Mouse (Mus musculus): ENCODE measurements around the gene Miox.

- TF ChIP-seq POLR2A (IDR thresholded peaks at IDR 0.05; ENCODE audit: control insufficient read depth in 1 of 2, insufficient read depth in 1 of 2, low read depth in 1 of 2, low read length in 2 of 2, poor library complexity in 1 of 2) (no peak), MAX (IDR thresholded peaks at IDR 0.05; ENCODE audit: low read length) (no peak), TAL1 (IDR thresholded peaks at IDR 0.05; ENCODE audit: low read length) (no peak), USF1 (IDR thresholded peaks at IDR 0.05; ENCODE audit: low read depth, low read length) (no peak), POLR2AphosphoS5 (IDR thresholded peaks at IDR 0.05; ENCODE audit: borderline replicate concordance, low read depth, low read length) (no peak), UBTF (IDR thresholded peaks at IDR 0.05; ENCODE audit: borderline replicate concordance, insufficient read depth, low read depth, low read length) (no peak), E2F4 (IDR thresholded peaks at IDR 0.05; ENCODE audit: borderline replicate concordance, low read depth, low read length) (no peak), CTCF (IDR thresholded peaks at IDR 0.05 in 2 of 3, conservative IDR thresholded peaks at IDR 0.05 in 1 of 3; ENCODE audit: control insufficient read depth in 1 of 3, insufficient read depth in 1 of 3, low read depth in 2 of 3, low read length in 3 of 3, poor library complexity in 1 of 3, severe bottlenecking in 1 of 3) (no peak), EP300 (IDR thresholded peaks at IDR 0.05; ENCODE audit: low read depth in 1 of 2, low read length in 2 of 2) (no peak), HCFC1 (IDR thresholded peaks at IDR 0.05; ENCODE audit: low read depth, low read length) (no peak), NELFE (IDR thresholded peaks at IDR 0.05; ENCODE audit: low read depth, low read length) (no peak), RCOR1 (IDR thresholded peaks at IDR 0.05; ENCODE audit: low read depth, low read length) (no peak)
Observed at GRCm38 (mm10) chr15:89286114-89286513, 48.1 kb upstream of the Miox start.

Data from MEL (cell line).